Mouse (Mus musculus): ENCODE data around the gene Nipa1.
A peak's percentile ranks its signal among the peaks of the same experiment; 100 is the strongest.

GRCm38 (mm10) chr7:55968258-55968901, 51.4 kb downstream of the Nipa1 start:
- TF ChIP-seq POLR2AphosphoS2 (IDR thresholded peaks at IDR 0.05; ENCODE audit: insufficient read length, low read depth), result no peak
- peak; percentile 27 for TF ChIP-seq POLR2A (IDR thresholded peaks at IDR 0.05; ENCODE audit: insufficient read length, low read depth)
- no peak for TF ChIP-seq MYOG (IDR thresholded peaks at IDR 0.05; ENCODE audit: control insufficient read depth in 1 of 3, insufficient read depth in 1 of 3, insufficient read length in 2 of 3, low read depth in 2 of 3)
- no peak for TF ChIP-seq REST (IDR thresholded peaks at IDR 0.05; ENCODE audit: insufficient read depth, insufficient read length)
- no peak for TF ChIP-seq USF1 (IDR thresholded peaks at IDR 0.05; ENCODE audit: low read depth)
- no peak for TF ChIP-seq MAX (IDR thresholded peaks at IDR 0.05; ENCODE audit: low read depth)
- no peak for TF ChIP-seq MYOD1 (IDR thresholded peaks at IDR 0.05; ENCODE audit: control insufficient read depth in 1 of 3, insufficient read length in 2 of 3, low read depth in 2 of 3)
- no peak for TF ChIP-seq E2F4 (IDR thresholded peaks at IDR 0.05; ENCODE audit: insufficient read depth)
- TF ChIP-seq TCF12 (IDR thresholded peaks at IDR 0.05; ENCODE audit: insufficient read depth, poor library complexity, severe bottlenecking), result no peak
- TF ChIP-seq CEBPB (IDR thresholded peaks at IDR 0.05; ENCODE audit: insufficient read depth, poor library complexity, severe bottlenecking), result no peak
- no peak for TF ChIP-seq TCF3 (IDR thresholded peaks at IDR 0.05; ENCODE audit: insufficient read length, low read depth)
- no peak for TF ChIP-seq SRF (IDR thresholded peaks at IDR 0.05; ENCODE audit: control insufficient read depth, insufficient read length, low read depth)

Data from myocyte (in vitro differentiated cells).